Mouse (Mus musculus) heart, embryonic 14.5 days (tissue): ENCODE results near the gene Cerkl. TPM values are rescaled to one million over a fixed set of nuclear protein-coding genes. Genes with fewer than 3 reads are reported as not detected.

Experiments
- ATAC-seq: fragments of 200-750 bp; cut with Nextera tagmentation; 2 replicates; pipeline ENCODE4 v1.8.0; 2017; ENCODE audit warnings: low read depth, moderate TSS enrichment; ENCODE audit not compliant: insufficient number of reproducible peaks, insufficient read depth, low FRiP score
- H3K27ac ChIP-seq, 2 experiments: fragments of 200-500 bp in 1 of 2; fragments of 300-500 bp in 1 of 2; sonication (generic) in 1 of 2; replicated peaks in 1 of 2; 2 replicates each; pipeline ENCODE4 v1.5.1; 2012 to 2014; ENCODE audit warnings: low read depth in 2 of 2, low read length in 2 of 2, control low read depth in 1 of 2, mild to moderate bottlenecking in 1 of 2, mixed read lengths in 1 of 2; ENCODE audit not compliant: control insufficient read depth in 1 of 2, insufficient read depth in 1 of 2
- H3K27me3 ChIP-seq: fragments of 300-500 bp; sonication (generic); 2 replicates; pipeline ENCODE4 v1.6.1; 2014; ENCODE audit warnings: mild to moderate bottlenecking, low read length, control low read depth; ENCODE audit not compliant: control insufficient read depth, insufficient read depth
- H3K36me3 ChIP-seq: fragments of 300-500 bp; sonication (generic); 2 replicates; pipeline ENCODE4 v1.6.1; 2014; ENCODE audit warnings: mild to moderate bottlenecking, control low read depth, low read length, mixed read lengths; ENCODE audit not compliant: control insufficient read depth, insufficient read depth
- H3K4me1 ChIP-seq, 2 experiments: fragments of 200-500 bp in 1 of 2; fragments of 300-500 bp in 1 of 2; sonication (generic) in 1 of 2; 2 replicates each; pipeline ENCODE4 v1.6.1; 2012 to 2014; ENCODE audit warnings: low read length in 2 of 2, control low read depth in 1 of 2, mixed read lengths in 1 of 2; ENCODE audit not compliant: control insufficient read depth in 2 of 2, insufficient read depth in 2 of 2
- H3K4me2 ChIP-seq: fragments of 300-500 bp; sonication (generic); 2 replicates; pipeline ENCODE4 v1.6.1; 2014; ENCODE audit warnings: mild to moderate bottlenecking, low read length
- H3K4me3 ChIP-seq, 2 experiments: fragments of 200-500 bp in 1 of 2; fragments of 300-500 bp in 1 of 2; sonication (generic) in 1 of 2; 2 replicates each; pipeline ENCODE4 v1.5.1; 2012 to 2014; ENCODE audit warnings: low read length in 2 of 2, mild to moderate bottlenecking in 2 of 2, control low read depth in 1 of 2, low read depth in 1 of 2, moderate library complexity in 1 of 2; ENCODE audit not compliant: control insufficient read depth in 1 of 2, insufficient read depth in 1 of 2
- H3K9ac ChIP-seq: fragments of 300-500 bp; sonication (generic); 2 replicates; pipeline ENCODE4 v1.6.1; 2014; ENCODE audit warnings: mild to moderate bottlenecking, low read length
- H3K9me3 ChIP-seq: fragments of 300-500 bp; sonication (generic); 2 replicates; pipeline ENCODE4 v1.6.1; 2016; ENCODE audit warnings: low read length, control low read depth; ENCODE audit not compliant: control insufficient read depth
- WGBS: fragments of 180-500 bp; shearing (Covaris S2); extraction: QIAGEN DNeasy Blood & Tissue Kit; methylation state at CpG from one replicate; pipeline ENCODE4 v1.1.7; 2014; 5-methylcytosine and 5-hydroxymethylcytosine counted together
- polyA plus RNA-seq: library from polyadenylated mRNA; unstranded; fragments of >200 nt; fragmentation: Nextera tagmentation; extraction: Ambion mirVana; gene quantifications from 2 replicates; pipeline ENCODE4 v1.2.1, GENCODE M21; 2014

Cerkl gene
- polyA plus RNA-seq, 1 experiment from 2014 or later: 1.4 TPM

- Histone ChIP-seq H3K9me3 (no peaks in the 10 kb centered on the region), H3K27me3 (no peaks in the 10 kb centered on the region), H3K4me2 (no peak overlapping the region), H3K4me3 (no peak overlapping the region), H3K36me3 (no peaks in the 10 kb centered on the region), H3K9ac (no peak overlapping the region), H3K27ac (no peak overlapping the region), H3K4me1 (no peaks in the 10 kb centered on the region)
- ATAC-seq: no peak
- WGBS: 76% methylated on average over 3 of the region's 3 CpGs
Measured at GRCm38 (mm10) chr2:79357835-79358234, 98.8 kb downstream of the Cerkl start.

GRCm38 (mm10) chr2:79354773-79355172 is 101.8 kb downstream of the Cerkl start:
- no peaks in the 10 kb centered on the region for H3K4me1 ChIP-seq
- no peaks in the 10 kb centered on the region for H3K36me3 ChIP-seq
- H3K9me3 ChIP-seq: no peaks in the 10 kb centered on the region
- ATAC-seq: no peak
- H3K9ac ChIP-seq: no peak overlapping the region
- H3K4me2 ChIP-seq: no peak overlapping the region
- H3K4me3 ChIP-seq: no peak overlapping the region
- WGBS: 81% methylated on average over 16 of the region's 16 CpGs
- H3K27ac ChIP-seq: no peak overlapping the region
- no peaks in the 10 kb centered on the region for H3K27me3 ChIP-seq

GRCm38 (mm10) chr2:79352100-79352802 is 104.3 kb downstream of the Cerkl start:
- Histone ChIP-seq H3K9ac (no peak overlapping the region), H3K36me3 (no peaks in the 10 kb centered on the region), H3K4me1 (no peaks in the 10 kb centered on the region), H3K9me3 (no peaks in the 10 kb centered on the region; the same call in 1 of the 2 replicates), H3K4me2 (no peak overlapping the region), H3K4me3 (no peak overlapping the region), H3K27me3 (no peaks in the 10 kb centered on the region), H3K27ac (no peak overlapping the region)
- 73% methylated on average over 4 of the region's 4 CpGs for WGBS
- ATAC-seq: no peak

GRCm38 (mm10) chr2:79351179-79352099 is 105.1 kb downstream of the Cerkl start:
- no peak overlapping the region for H3K4me3 ChIP-seq
- H3K27me3 ChIP-seq: no peaks in the 10 kb centered on the region
- WGBS: 75% methylated on average over 6 of the region's 6 CpGs
- no peak overlapping the region for H3K27ac ChIP-seq
- H3K4me2 ChIP-seq: no peak overlapping the region
- H3K9ac ChIP-seq: no peak overlapping the region
- no peaks in the 10 kb centered on the region for H3K36me3 ChIP-seq
- no peak for ATAC-seq
- H3K4me1 ChIP-seq: no peaks in the 10 kb centered on the region
- H3K9me3 ChIP-seq: no peaks in the 10 kb centered on the region; the same call in 1 of the 2 replicates

- H3K9ac ChIP-seq: no peak overlapping the region
- 84% methylated on average over 8 of the region's 8 CpGs for WGBS
- no peaks in the 10 kb centered on the region for H3K9me3 ChIP-seq
- H3K36me3 ChIP-seq: no peaks in the 10 kb centered on the region
- no peaks in the 10 kb centered on the region for H3K27me3 ChIP-seq
- H3K4me3 ChIP-seq: no peak overlapping the region
- H3K4me2 ChIP-seq: no peak overlapping the region
- no peaks in the 10 kb centered on the region for H3K4me1 ChIP-seq
- H3K27ac ChIP-seq: no peak overlapping the region
- ATAC-seq: no peak
Measured at GRCm38 (mm10) chr2:79343115-79343514, 113.5 kb downstream of the Cerkl start.

- Histone ChIP-seq H3K4me3 (no peak overlapping the region), H3K4me1 (no peaks in the 10 kb centered on the region), H3K27me3 (no peaks in the 10 kb centered on the region), H3K27ac (no peak overlapping the region), H3K4me2 (no peak overlapping the region), H3K9ac (no peak overlapping the region), H3K9me3 (no peaks in the 10 kb centered on the region), H3K36me3 (no peaks in the 10 kb centered on the region)
- no peak for ATAC-seq
- WGBS: 75% methylated on average over 1 of the region's 1 CpGs
Measured at GRCm38 (mm10) chr2:79339003-79339402, 117.6 kb downstream of the Cerkl start.

- Histone ChIP-seq H3K4me1 (no peaks in the 10 kb centered on the region), H3K4me3 (no peak overlapping the region), H3K9ac (no peak overlapping the region), H3K4me2 (no peak overlapping the region), H3K27me3 (no peaks in the 10 kb centered on the region), H3K9me3 (no peaks in the 10 kb centered on the region), H3K27ac (no peak overlapping the region), H3K36me3 (no peaks in the 10 kb centered on the region)
- WGBS: 60% methylated on average over 1 of the region's 1 CpGs
- ATAC-seq: no peak
Measured at GRCm38 (mm10) chr2:79336141-79336540, 120.4 kb downstream of the Cerkl start.
